Comparison of ENCODE assay signal across 8 mouse cellular contexts in genomic region chr2:5950766-5951595, GRCm38 (mm10). TPM values are rescaled to one million over a fixed set of nuclear protein-coding genes. Genes with fewer than 3 reads are reported as not detected.
DNase-seq lines count a peak whose midpoint lies in the region; ATAC-seq lines count a peak whose summit lies in the region.

Gene Upf2 (plus strand): TSS chr2:5951469.

- no peaks in the 10 kb centered on the region for H3K36me3 ChIP-seq in heart, embryonic 13.5 days
- peaks cover 3% of the 10 kb centered on the region; the same call in 1 of the 2 replicates for H3K36me3 ChIP-seq in liver, embryonic 12.5 days
- H3K36me3 ChIP-seq in stomach, embryonic 15.5 days: no peaks in the 10 kb centered on the region

- H3K4me2 ChIP-seq in heart, embryonic 13.5 days: peak within 1 kb of the TSS; percentile 79
- peak within 1 kb of the TSS; percentile 90 for H3K4me2 ChIP-seq in liver, embryonic 12.5 days
- H3K4me2 ChIP-seq in stomach, embryonic 15.5 days: peak within 1 kb of the TSS; percentile 68

- H3K4me1 ChIP-seq in brown adipose tissue, adult 24 weeks (ENCODE audit: control insufficient read depth, insufficient read depth, insufficient read length, low read length): peaks cover 5% of the 10 kb centered on the region; the same call in 1 of the 2 replicates
- H3K4me1 ChIP-seq in heart, embryonic 13.5 days: peaks cover 23% of the 10 kb centered on the region
- peaks cover 53% of the 10 kb centered on the region for H3K4me1 ChIP-seq in liver, embryonic 12.5 days
- H3K4me1 ChIP-seq in stomach, embryonic 15.5 days: 0 out of 2 replicates have a peak, but pooled peaks cover 2% of the 10 kb centered on the region

- under 1% methylated on average over 40 of the region's 54 CpGs for WGBS in heart, embryonic 13.5 days
- WGBS in liver, embryonic 12.5 days (ENCODE audit: insufficient replicate concordance): under 1% methylated on average over 41 of the region's 54 CpGs
- WGBS in stomach, embryonic 15.5 days: under 1% methylated on average over 40 of the region's 54 CpGs

- peak; percentile 97 for DNase-seq in CD4-positive, CD25-positive, alpha-beta regulatory T cell, adult 2 months (ENCODE audit: low read depth, low spot score)
- DNase-seq in fat pad, adult 2 months (ENCODE audit: extremely low read depth, low read depth, low spot score): peak; percentile 68
- DNase-seq in kidney, postnatal 10 days: peak; percentile 98
- peak; percentile 93 to 95 for DNase-seq in natural killer cell, adult 2 months (ENCODE audit: low spot score in 2 of 2)

- H3K9ac ChIP-seq in heart, embryonic 13.5 days: peak within 1 kb of the TSS; percentile 97
- H3K9ac ChIP-seq in liver, embryonic 12.5 days: peak within 1 kb of the TSS; percentile 96
- peak within 1 kb of the TSS; percentile 94 for H3K9ac ChIP-seq in stomach, embryonic 15.5 days

- no peaks in the 10 kb centered on the region for H3K27me3 ChIP-seq in heart, embryonic 13.5 days (replicated peaks)
- H3K27me3 ChIP-seq in liver, embryonic 12.5 days (replicated peaks): no peaks in the 10 kb centered on the region
- no peaks in the 10 kb centered on the region for H3K27me3 ChIP-seq in stomach, embryonic 15.5 days (replicated peaks)

- no peaks in the 10 kb centered on the region for H3K9me3 ChIP-seq in heart, embryonic 13.5 days
- no peaks in the 10 kb centered on the region for H3K9me3 ChIP-seq in liver, embryonic 12.5 days (replicated peaks)
- H3K9me3 ChIP-seq in stomach, embryonic 15.5 days: no peaks in the 10 kb centered on the region

- peak; percentile 94 for ATAC-seq in heart, embryonic 13.5 days (ENCODE audit: extremely low read depth, insufficient number of reproducible peaks, low FRiP score, low TSS enrichment)
- peak; percentile 93 for ATAC-seq in liver, embryonic 12.5 days
- peak; percentile 95 for ATAC-seq in stomach, embryonic 15.5 days (ENCODE audit: insufficient read depth, low FRiP score, low read depth)

- H3K27ac ChIP-seq in brown adipose tissue, adult 24 weeks (replicated peaks; ENCODE audit: low read depth, low read length): peak within 1 kb of the TSS; percentile 99
- H3K27ac ChIP-seq in heart, embryonic 13.5 days (replicated peaks): peak within 1 kb of the TSS; percentile 92
- peak within 1 kb of the TSS; percentile 89 for H3K27ac ChIP-seq in liver, embryonic 12.5 days
- peak within 1 kb of the TSS; percentile 84 for H3K27ac ChIP-seq in stomach, embryonic 15.5 days

- H3K4me3 ChIP-seq in brown adipose tissue, adult 24 weeks (ENCODE audit: insufficient read depth, low read depth, low read length): peak within 1 kb of the TSS; percentile 99
- H3K4me3 ChIP-seq in heart, embryonic 13.5 days: peak within 1 kb of the TSS; percentile 91
- H3K4me3 ChIP-seq in liver, embryonic 12.5 days: peak within 1 kb of the TSS; percentile 99
- H3K4me3 ChIP-seq in stomach, embryonic 15.5 days (replicated peaks): peak within 1 kb of the TSS; percentile 81

RNA-seq across cellular contexts. Expression of gene Upf2, which starts in this region (rescaled TPM):
- 12.4 and 14.4 TPM in 2 replicates for polyA plus RNA-seq in brown adipose tissue, adult 24 weeks (2012; ENCODE audit: insufficient read depth, insufficient read length, missing spikeins)
- 5.3 and 5.6 TPM in 2 replicates for polyA plus RNA-seq in heart, embryonic 13.5 days (2015; fragmentation: Nextera tagmentation; extraction: Ambion mirVana)
- 6.8 and 7.4 TPM in 2 replicates for polyA plus RNA-seq in liver, embryonic 12.5 days (2016; fragmentation: Nextera tagmentation; extraction: Ambion mirVana)
- 9.5 and 10.2 TPM in 2 replicates for polyA plus RNA-seq in stomach, embryonic 15.5 days (2015; fragmentation: Nextera tagmentation; extraction: Ambion mirVana)

Comparison
In these comparisons a context has a peak if more than half of its experiments do, and no peak if none do; other contexts are left out.
1. Peak in every context shown above with its lines: DNase-seq, ATAC-seq, H3K4me3 ChIP-seq and H3K27ac ChIP-seq.